Mouse (Mus musculus) embryonic facial prominence, embryonic 12.5 days (tissue): Measurements from ENCODE around the gene Cyp4f13. TPM values are rescaled to one million over a fixed set of nuclear protein-coding genes. Genes with fewer than 3 reads are reported as not detected.

ENCODE experiments used
- ATAC-seq: fragments of 200-750 bp; cut with Nextera tagmentation; 2 replicates; pipeline ENCODE4 v1.8.0; 2017; ENCODE audit not compliant: insufficient number of reproducible peaks, insufficient read depth, low FRiP score, low TSS enrichment
- H3K27ac ChIP-seq: fragments of 300-500 bp; sonication (generic); 2 replicates; pipeline ENCODE4 v1.5.1; 2016; ENCODE audit warnings: mild to moderate bottlenecking
- H3K27me3 ChIP-seq: fragments of 300-500 bp; sonication (generic); 2 replicates; pipeline ENCODE4 v1.6.1; 2016; ENCODE audit warnings: mild to moderate bottlenecking, moderate library complexity
- H3K36me3 ChIP-seq: fragments of 300-500 bp; sonication (generic); 2 replicates; pipeline ENCODE4 v1.6.1; 2016; ENCODE audit warnings: mild to moderate bottlenecking
- H3K4me1 ChIP-seq: fragments of 300-500 bp; sonication (generic); 2 replicates; pipeline ENCODE4 v1.6.1; 2016
- H3K4me2 ChIP-seq: fragments of 300-500 bp; sonication (generic); replicated peaks from 2 replicates; pipeline ENCODE4 v1.6.1; 2016; ENCODE audit warnings: mild to moderate bottlenecking, moderate library complexity
- H3K4me3 ChIP-seq: fragments of 300-500 bp; sonication (generic); 2 replicates; pipeline ENCODE4 v1.5.1; 2016; ENCODE audit warnings: mild to moderate bottlenecking
- H3K9ac ChIP-seq: fragments of 300-500 bp; sonication (generic); 2 replicates; pipeline ENCODE4 v1.6.1; 2016; ENCODE audit warnings: mild to moderate bottlenecking, moderate library complexity
- H3K9me3 ChIP-seq: fragments of 300-500 bp; sonication (generic); 2 replicates; pipeline ENCODE4 v1.6.1; 2016; ENCODE audit warnings: mild to moderate bottlenecking, moderate library complexity
- WGBS: fragments of 180-500 bp; shearing (Covaris S2); methylation state at CpG from one replicate; pipeline ENCODE4 v1.1.7; 2016; 5-methylcytosine and 5-hydroxymethylcytosine counted together
- polyA plus RNA-seq: library from polyadenylated mRNA; unstranded; fragments of >200 nt; fragmentation: Nextera tagmentation; extraction: Ambion mirVana; gene quantifications from 2 replicates; pipeline ENCODE4 v1.2.1, GENCODE M21; 2016

The Cyp4f13 gene
- polyA plus RNA-seq, 1 experiment from 2014 or later = 8.0 TPM

GRCm38 (mm10) chr17:32901751-32902525, 45.3 kb downstream of the Cyp4f13 start:
- WGBS = 60% methylated on average over 1 of the region's 1 CpGs

GRCm38 (mm10) chr17:32895421-32895820, 51.8 kb downstream of the Cyp4f13 start:
- peaks cover 3% of the 10 kb centered on the region for H3K4me1 ChIP-seq

More at GRCm38 (mm10) chr17:32901751-32902525, 45.3 kb downstream of the Cyp4f13 start:
- no peaks in the 10 kb centered on the region for H3K9me3 ChIP-seq
- no peak overlapping the region for H3K9ac ChIP-seq
- ATAC-seq = no peak
- no peak overlapping the region for H3K27ac ChIP-seq
- no peak overlapping the region for H3K4me2 ChIP-seq
- 0 out of 2 replicates have a peak, but pooled peaks cover 10% of the 10 kb centered on the region for H3K27me3 ChIP-seq
- no peaks in the 10 kb centered on the region for H3K4me1 ChIP-seq
- H3K4me3 ChIP-seq = no peak overlapping the region
- H3K36me3 ChIP-seq = no peaks in the 10 kb centered on the region

DNA sequence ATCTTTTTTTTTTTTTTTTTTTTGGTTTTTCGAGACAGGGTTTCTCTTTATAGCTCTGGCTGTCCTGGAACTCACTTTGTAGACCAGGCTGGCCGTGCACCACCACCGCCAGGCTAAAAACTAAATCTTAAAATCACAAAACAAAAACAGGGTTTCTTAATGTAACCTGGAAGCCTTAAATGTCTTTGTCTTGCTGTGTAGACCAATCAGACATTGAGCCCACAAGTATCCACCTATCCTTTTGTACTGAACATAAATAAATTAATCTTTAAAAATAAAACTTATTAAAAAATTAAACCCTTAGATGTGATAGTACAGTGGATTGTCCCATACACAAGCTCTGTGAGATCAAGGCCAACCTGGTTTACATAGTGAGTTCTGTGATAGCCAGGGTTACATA, 53.3 kb downstream of the Cyp4f13 start:
- peaks cover 14% of the 10 kb centered on the region for H3K4me1 ChIP-seq
- 82% methylated on average over 3 of the region's 3 CpGs for WGBS
- H3K9me3 ChIP-seq = no peaks in the 10 kb centered on the region

More at GRCm38 (mm10) chr17:32895421-32895820, 51.8 kb downstream of the Cyp4f13 start:
- Histone ChIP-seq H3K4me3 (no peak overlapping the region), H3K9me3 (no peaks in the 10 kb centered on the region), H3K27ac (no peak overlapping the region), H3K36me3 (no peaks in the 10 kb centered on the region), H3K9ac (no peak overlapping the region), H3K4me2 (no peak overlapping the region), H3K27me3 (no peaks in the 10 kb centered on the region)
- ATAC-seq = no peak
- 83% methylated on average over 4 of the region's 4 CpGs for WGBS

DNA sequence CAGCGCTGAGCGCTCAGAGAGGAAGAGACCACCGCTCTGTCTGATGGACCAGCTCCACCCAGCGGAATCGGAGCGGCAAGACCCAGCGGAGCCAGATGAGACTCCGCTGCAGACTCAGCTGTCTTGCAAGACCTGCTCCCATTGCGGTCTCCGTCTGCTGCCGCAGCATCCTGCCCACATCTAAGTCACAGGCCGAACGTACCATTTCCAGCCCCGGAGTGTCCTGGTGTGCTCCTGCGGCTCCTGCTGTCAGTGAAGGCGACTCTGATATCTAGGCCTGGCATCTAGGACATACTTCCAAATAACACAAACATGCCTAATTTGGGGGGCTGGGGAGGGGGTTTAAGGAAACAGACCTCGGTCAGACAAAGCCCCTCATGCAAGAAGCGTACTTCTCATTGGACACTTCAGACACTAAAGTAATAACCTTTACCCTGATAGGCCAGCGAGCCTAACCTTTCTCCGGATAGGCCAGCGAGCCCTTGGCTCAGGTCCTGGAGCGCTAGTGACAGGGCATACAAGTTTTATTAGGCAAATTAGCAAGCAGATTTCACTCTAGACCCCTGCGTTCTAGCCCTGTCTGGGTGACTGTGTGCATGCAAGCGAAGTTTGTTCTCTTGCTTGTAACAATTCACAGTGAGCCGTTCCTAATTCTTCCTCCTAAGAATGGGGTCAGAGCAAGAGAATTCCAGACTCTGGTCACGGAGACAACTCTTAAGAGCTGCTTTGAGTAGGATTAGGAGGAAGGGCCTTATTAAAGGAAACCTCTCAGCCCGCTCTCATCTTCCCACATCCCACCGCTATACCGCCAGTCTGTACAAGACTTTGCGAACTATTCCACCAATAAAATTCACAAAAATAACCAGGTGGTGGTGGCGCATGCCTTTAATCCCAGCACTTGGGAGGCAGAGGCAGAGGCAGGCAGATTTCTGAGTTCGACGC, 55.7 kb downstream of the Cyp4f13 start, which contains the start of gene Zfp870:
Zfp870 (minus strand) TSS at position 404 of the 942 bp plus-strand sequence.
- Histone ChIP-seq H3K4me2 (peak within 1 kb of the TSS; percentile 80), H3K4me3 (peak within 1 kb of the TSS; percentile 60), H3K36me3 (no peaks in the 10 kb centered on the region), H3K9me3 (no peaks in the 10 kb centered on the region), H3K27me3 (no peaks in the 10 kb centered on the region), H3K9ac (peak within 1 kb of the TSS; percentile 73), H3K4me1 (peaks cover 14% of the 10 kb centered on the region), H3K27ac (peak within 1 kb of the TSS; percentile 86)
- peak; percentile 95 for ATAC-seq
- WGBS = 11% methylated on average over 33 of the region's 33 CpGs

More for the DNA sequence above, 53.3 kb downstream of the Cyp4f13 start:
- ATAC-seq = no peak
- Histone ChIP-seq H3K4me3 (no peak overlapping the region), H3K27ac (no peak overlapping the region), H3K27me3 (no peaks in the 10 kb centered on the region), H3K4me2 (no peak overlapping the region), H3K36me3 (no peaks in the 10 kb centered on the region), H3K9ac (no peak overlapping the region)

GRCm38 (mm10) chr17:32890852-32891238, 56.4 kb downstream of the Cyp4f13 start:
- peak overlapping the region; percentile 80 for H3K4me2 ChIP-seq
- peaks cover 14% of the 10 kb centered on the region for H3K4me1 ChIP-seq
- 3% methylated on average over 11 of the region's 11 CpGs for WGBS

DNA sequence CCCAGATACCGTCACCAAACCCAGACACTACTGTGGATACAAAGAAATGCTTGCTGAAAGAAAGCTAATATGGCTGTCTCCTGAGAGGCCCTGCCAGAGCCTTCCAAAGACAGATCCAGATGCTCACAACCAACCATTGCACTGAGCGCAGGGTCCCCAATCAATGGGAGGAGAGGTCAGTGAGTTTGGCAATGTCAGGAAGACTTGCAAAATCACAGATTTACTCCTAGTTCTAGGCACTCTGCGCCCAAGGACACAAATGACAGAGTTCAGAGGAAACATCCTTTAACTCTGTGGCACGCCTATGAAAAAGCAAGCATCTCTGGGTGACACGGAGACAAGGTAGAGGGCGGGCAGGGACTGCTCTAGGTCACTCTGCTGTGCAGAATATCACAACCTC, 57.6 kb downstream of the Cyp4f13 start:
- 95% methylated on average over 6 of the region's 6 CpGs for WGBS
- H3K9me3 ChIP-seq = no peaks in the 10 kb centered on the region
- H3K27ac ChIP-seq = no peak overlapping the region
- H3K4me2 ChIP-seq = no peak overlapping the region; the same call in 1 of the 2 replicates
- no peaks in the 10 kb centered on the region for H3K27me3 ChIP-seq
- peaks cover 14% of the 10 kb centered on the region for H3K4me1 ChIP-seq
- no peak for ATAC-seq
- H3K36me3 ChIP-seq = no peaks in the 10 kb centered on the region
- no peak overlapping the region for H3K9ac ChIP-seq
- no peak overlapping the region for H3K4me3 ChIP-seq

More at GRCm38 (mm10) chr17:32890852-32891238, 56.4 kb downstream of the Cyp4f13 start:
- Histone ChIP-seq H3K9ac (peak overlapping the region; percentile 73), H3K9me3 (no peaks in the 10 kb centered on the region), H3K4me3 (peak overlapping the region; percentile 60), H3K27me3 (no peaks in the 10 kb centered on the region), H3K27ac (peak overlapping the region; percentile 86), H3K36me3 (no peaks in the 10 kb centered on the region)
- peak; percentile 37; the same call in 1 of the 2 replicates for ATAC-seq

DNA sequence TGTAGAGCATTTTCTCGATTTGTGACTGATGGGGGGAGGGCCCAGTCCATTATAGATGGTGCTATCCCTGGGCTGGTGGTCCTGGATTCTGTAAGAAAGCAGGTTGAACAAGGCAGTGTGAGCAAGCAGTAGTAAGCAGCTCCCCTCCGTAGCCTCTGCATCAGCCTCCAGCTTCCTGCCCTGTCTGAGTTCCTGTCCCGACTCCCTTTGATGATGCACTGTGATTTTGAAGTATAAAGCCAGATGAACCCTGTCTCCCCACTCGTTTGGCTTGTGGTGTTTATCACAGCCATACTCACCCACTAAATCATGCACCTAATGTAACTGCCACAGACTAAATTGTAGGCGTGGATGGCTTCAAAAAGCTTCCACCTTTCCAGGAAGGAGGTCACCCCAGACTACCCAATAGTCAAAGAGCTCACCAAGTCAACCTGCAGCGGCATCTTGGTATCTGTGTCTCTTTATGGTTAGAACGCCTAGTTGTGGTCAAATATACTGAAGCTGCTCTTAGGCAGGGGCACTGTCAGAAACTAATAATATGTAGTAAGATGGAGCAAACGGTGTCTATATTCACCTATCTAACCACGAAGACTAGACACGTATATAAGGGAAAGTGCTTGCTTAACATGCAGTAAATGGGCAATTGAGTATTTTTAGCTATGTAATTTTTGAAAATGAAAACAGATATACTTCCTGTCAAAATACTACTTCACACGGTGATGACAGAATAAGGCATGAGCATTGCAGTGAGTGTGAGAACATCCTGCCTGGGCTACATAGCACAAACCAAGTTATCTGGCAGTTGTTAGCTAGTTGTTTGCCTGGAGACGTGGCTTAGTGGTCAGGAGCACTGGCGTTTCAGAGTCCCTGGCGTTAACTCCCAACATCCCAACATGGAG, 66.6 kb downstream of the Cyp4f13 start:
- H3K9ac ChIP-seq = no peak overlapping the region
- no peaks in the 10 kb centered on the region for H3K9me3 ChIP-seq
- H3K4me1 ChIP-seq = peaks cover 8% of the 10 kb centered on the region; the same call in 1 of the 2 replicates
- no peak overlapping the region for H3K27ac ChIP-seq
- H3K4me2 ChIP-seq = no peak overlapping the region
- no peak for ATAC-seq
- H3K4me3 ChIP-seq = no peak overlapping the region
- no peaks in the 10 kb centered on the region for H3K27me3 ChIP-seq
- WGBS = 88% methylated on average over 14 of the region's 14 CpGs
- peaks cover 50% of the 10 kb centered on the region for H3K36me3 ChIP-seq

DNA sequence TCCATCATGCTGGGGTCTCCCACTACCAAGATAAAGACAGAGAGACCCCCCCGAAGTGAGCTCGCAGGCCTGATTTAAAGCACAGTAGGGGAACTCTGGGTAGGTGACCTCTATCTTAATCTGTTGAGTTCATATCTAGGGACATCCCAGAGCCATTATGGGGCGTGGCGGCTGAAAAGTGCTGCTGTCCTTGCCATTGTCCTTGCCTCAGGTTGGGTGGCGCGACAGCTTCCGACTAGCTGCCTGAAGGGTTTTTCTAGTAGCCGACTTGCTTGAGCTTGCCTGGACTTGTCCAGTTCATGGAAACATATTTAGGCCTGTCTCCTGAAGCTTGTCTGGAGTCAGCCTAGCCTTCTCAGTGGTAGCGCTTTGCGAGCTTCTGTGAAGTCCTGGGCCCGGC, 68.4 kb downstream of the Cyp4f13 start:
- Histone ChIP-seq H3K27me3 (no peaks in the 10 kb centered on the region), H3K9me3 (no peaks in the 10 kb centered on the region), H3K36me3 (peaks cover 43% of the 10 kb centered on the region), H3K4me1 (peaks cover 8% of the 10 kb centered on the region; the same call in 1 of the 2 replicates), H3K27ac (no peak overlapping the region), H3K4me3 (no peak overlapping the region), H3K4me2 (no peak overlapping the region), H3K9ac (no peak overlapping the region)
- 94% methylated on average over 11 of the region's 11 CpGs for WGBS
- no peak for ATAC-seq

- H3K27ac ChIP-seq = no peak overlapping the region
- H3K4me1 ChIP-seq = peaks cover 8% of the 10 kb centered on the region; the same call in 1 of the 2 replicates
- H3K27me3 ChIP-seq = no peaks in the 10 kb centered on the region
- peak overlapping the region; percentile 14 for H3K4me2 ChIP-seq
- no peaks in the 10 kb centered on the region for H3K9me3 ChIP-seq
- H3K9ac ChIP-seq = no peak overlapping the region
- no peak overlapping the region for H3K4me3 ChIP-seq
- WGBS = 6% methylated on average over 22 of the region's 22 CpGs
- peaks cover 32% of the 10 kb centered on the region for H3K36me3 ChIP-seq
- ATAC-seq = no peak
Measured at GRCm38 (mm10) chr17:32877471-32878171, 69.6 kb downstream of the Cyp4f13 start.
